ENCODE assay signal across 26 mouse cellular contexts in genomic region chr2:180403621-180404020, GRCm38 (mm10). TPM values are rescaled to one million over a fixed set of nuclear protein-coding genes. Genes with fewer than 3 reads are reported as not detected.
"Had no signal": no experiment of that assay in that cellular context is flagged by ENCODE, and none has a peak within 500 bp of the region (broad histone marks: within the 10 kb centered on the region; RNA-seq: fewer than 3 reads in every experiment).

No protein-coding gene starts in this region.

- H3K36me3 ChIP-seq: heart, embryonic 15.5 days; hindbrain, embryonic 10.5 days; hindbrain, embryonic 12.5 days; intestine, embryonic 15.5 days; kidney, embryonic 15.5 days; limb, embryonic 13.5 days; limb, embryonic 15.5 days; liver, embryonic 12.5 days had no signal

- H3K9ac ChIP-seq: heart, embryonic 13.5 days; heart, embryonic 15.5 days; hindbrain, embryonic 12.5 days; hindbrain, embryonic 14.5 days; intestine, embryonic 15.5 days; kidney, embryonic 15.5 days; limb, embryonic 13.5 days; limb, embryonic 15.5 days; liver, embryonic 12.5 days; liver, embryonic 14.5 days had no signal

- H3K4me1 ChIP-seq: hindbrain, embryonic 12.5 days; intestine, embryonic 15.5 days; kidney, embryonic 15.5 days; limb, embryonic 13.5 days; limb, embryonic 15.5 days; liver, embryonic 12.5 days had no signal

- ATAC-seq: forebrain, embryonic 16.5 days; hindbrain, embryonic 16.5 days; inflammation-experienced regulatory T-cells, adult 6 months; intestine, embryonic 15.5 days; liver, embryonic 12.5 days had no signal

- DNase-seq: gastrocnemius, postnatal 25 days; heart, postnatal 4 days; kidney, adult 11 months; kidney, adult 2 months; kidney, adult 9 months; kidney, postnatal 14 days; kidney, postnatal 36 days; layer of hippocampus, adult 9-11 months; layer of hippocampus, postnatal 36 days; left cerebral cortex, postnatal 4 days had no signal

- H3K9me3 ChIP-seq: heart, embryonic 13.5 days; heart, embryonic 15.5 days; hindbrain, embryonic 10.5 days; hindbrain, embryonic 12.5 days; intestine, embryonic 15.5 days; kidney, embryonic 15.5 days; limb, embryonic 13.5 days; limb, embryonic 15.5 days; liver, embryonic 12.5 days had no signal

- H3K27me3 ChIP-seq: heart, embryonic 13.5 days; heart, embryonic 15.5 days; hindbrain, embryonic 12.5 days; intestine, embryonic 15.5 days; kidney, embryonic 15.5 days; limb, embryonic 13.5 days; limb, embryonic 15.5 days; liver, embryonic 12.5 days had no signal

- H3K4me2 ChIP-seq: heart, embryonic 13.5 days; heart, embryonic 15.5 days; hindbrain, embryonic 12.5 days; hindbrain, embryonic 14.5 days; intestine, embryonic 15.5 days; kidney, embryonic 15.5 days; limb, embryonic 13.5 days; limb, embryonic 15.5 days; liver, embryonic 12.5 days had no signal

- H3K4me3 ChIP-seq: heart, embryonic 13.5 days; heart, embryonic 15.5 days; hindbrain, embryonic 10.5 days; hindbrain, embryonic 12.5 days; intestine, embryonic 15.5 days; kidney, embryonic 15.5 days; limb, embryonic 13.5 days; limb, embryonic 15.5 days; liver, embryonic 12.5 days had no signal

- H3K27ac ChIP-seq: heart, embryonic 13.5 days; heart, embryonic 15.5 days; hindbrain, embryonic 10.5 days; hindbrain, embryonic 12.5 days; hindbrain, embryonic 14.5 days; intestine, embryonic 15.5 days; kidney, embryonic 15.5 days; kidney, postnatal 0 days; limb, embryonic 13.5 days; limb, embryonic 15.5 days; liver, embryonic 12.5 days; liver, embryonic 14.5 days had no signal

RNA-seq across cellular contexts. Expression of gene Slco4a1, which starts 52.4 kb away (rescaled TPM):
- total RNA-seq: gastrocnemius, postnatal 25 days; heart, postnatal 25 days had no signal
